15 mouse cellular contexts compared by ENCODE assay signal in the genomic region with DNA sequence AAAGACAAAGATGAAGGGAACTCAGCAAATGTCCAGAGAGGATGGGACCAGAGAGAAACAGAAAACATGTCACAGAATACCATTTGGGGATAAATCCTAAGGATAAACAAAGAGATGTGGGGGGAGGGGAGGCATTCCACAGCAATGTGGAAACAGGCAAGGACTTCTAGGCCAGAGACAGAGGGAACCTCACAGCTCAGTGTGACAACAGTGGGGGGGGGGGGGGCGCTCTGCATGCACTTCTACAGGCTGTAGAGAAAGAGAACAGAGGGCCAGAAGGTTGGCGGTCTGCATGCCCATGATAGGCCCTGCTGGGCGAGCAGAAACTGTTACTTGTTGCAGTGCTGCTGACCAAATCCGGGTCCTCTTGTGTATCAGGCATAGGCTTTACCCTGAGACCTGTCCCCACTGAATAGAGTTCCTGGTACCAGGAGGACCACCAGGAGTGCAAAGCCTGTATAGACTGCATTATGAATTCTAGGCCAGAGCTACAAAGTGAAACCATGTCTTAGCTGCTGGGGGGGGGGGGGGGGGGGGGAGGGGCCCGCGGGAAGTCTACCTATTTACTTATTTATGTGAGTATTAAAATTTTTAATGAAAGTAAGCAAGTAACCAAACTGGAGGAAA. TPM values are rescaled to one million over a fixed set of nuclear protein-coding genes. Genes with fewer than 3 reads are reported as not detected.
DNase-seq lines count a peak whose midpoint lies in the region; ATAC-seq lines count a peak whose summit lies in the region.
"Had no signal": no experiment of that assay in that cellular context is flagged by ENCODE, and none has a peak within 500 bp of the region (broad histone marks: within the 10 kb centered on the region; RNA-seq: fewer than 3 reads in every experiment).

No protein-coding gene starts in this region.

- H3K9me3 ChIP-seq in forebrain, embryonic 10.5 days: no peaks in the 10 kb centered on the region
- no peaks in the 10 kb centered on the region for H3K9me3 ChIP-seq in forebrain, embryonic 16.5 days (ENCODE audit: control insufficient read depth, low read length)
- H3K9me3 ChIP-seq in hindbrain, embryonic 11.5 days (ENCODE audit: control insufficient read depth, low read length): no peaks in the 10 kb centered on the region
- H3K9me3 ChIP-seq in hindbrain, embryonic 14.5 days (ENCODE audit: control insufficient read depth, low read length): no peaks in the 10 kb centered on the region
- H3K9me3 ChIP-seq in neural tube, embryonic 15.5 days (replicated peaks): no peaks in the 10 kb centered on the region
- H3K9me3 ChIP-seq: limb, embryonic 12.5 days had no signal

- DNase-seq in forebrain, embryonic 10.5 days (ENCODE audit: extremely low spot score, low spot score): peak; percentile 24
- DNase-seq in hindbrain, embryonic 11.5 days (ENCODE audit: low spot score): peak; percentile 30
- no peak for DNase-seq in hindbrain, embryonic 14.5 days (ENCODE audit: low spot score)
- DNase-seq in neural tube, embryonic 10.5 days (ENCODE audit: extremely low spot score, low spot score): peak; percentile 30
- no peak for DNase-seq in thymus, adult 18-20 months
- DNase-seq in kidney, postnatal 4 days: no peak
- DNase-seq: adrenal gland, postnatal 10 days; cerebellum, postnatal 25 days; heart, adult 2 months; kidney, postnatal 14 days had no signal

- H3K27me3 ChIP-seq in forebrain, embryonic 10.5 days (ENCODE audit: poor library complexity, severe bottlenecking): no peaks in the 10 kb centered on the region
- H3K27me3 ChIP-seq in forebrain, embryonic 16.5 days (replicated peaks; ENCODE audit: control insufficient read depth, insufficient read depth, low read length): no peaks in the 10 kb centered on the region
- no peaks in the 10 kb centered on the region for H3K27me3 ChIP-seq in hindbrain, embryonic 11.5 days (ENCODE audit: control insufficient read depth, insufficient read depth, low read length)
- no peaks in the 10 kb centered on the region for H3K27me3 ChIP-seq in hindbrain, embryonic 14.5 days (ENCODE audit: control insufficient read depth, insufficient read depth, low read length)
- no peaks in the 10 kb centered on the region for H3K27me3 ChIP-seq in neural tube, embryonic 15.5 days (replicated peaks)
- H3K27me3 ChIP-seq: limb, embryonic 12.5 days had no signal

- H3K27ac ChIP-seq in forebrain, embryonic 10.5 days: peak overlapping the region; percentile 72
- H3K27ac ChIP-seq in forebrain, embryonic 16.5 days (ENCODE audit: low read length): no peak overlapping the region
- H3K27ac ChIP-seq in hindbrain, embryonic 11.5 days (ENCODE audit: low read depth, low read length): no peak overlapping the region
- H3K27ac ChIP-seq in hindbrain, embryonic 14.5 days: no peak overlapping the region
- H3K27ac ChIP-seq in neural tube, embryonic 15.5 days (replicated peaks): no peak overlapping the region
- H3K27ac ChIP-seq: heart, adult 2 months; limb, embryonic 12.5 days; macrophage had no signal

- ATAC-seq in forebrain, embryonic 16.5 days: no peak
- ATAC-seq in hindbrain, embryonic 11.5 days (ENCODE audit: low FRiP score): no peak
- ATAC-seq in hindbrain, embryonic 14.5 days (ENCODE audit: low FRiP score): no peak
- ATAC-seq in neural tube, embryonic 15.5 days (ENCODE audit: low FRiP score): no peak
- ATAC-seq: intestine, embryonic 16.5 days had no signal

- peaks cover 57% of the 10 kb centered on the region for H3K4me1 ChIP-seq in forebrain, embryonic 10.5 days
- H3K4me1 ChIP-seq in forebrain, embryonic 16.5 days (replicated peaks; ENCODE audit: control insufficient read depth, insufficient read depth, low read length): no peaks in the 10 kb centered on the region
- no peaks in the 10 kb centered on the region for H3K4me1 ChIP-seq in hindbrain, embryonic 11.5 days (replicated peaks; ENCODE audit: control insufficient read depth, insufficient read depth, low read length)
- no peaks in the 10 kb centered on the region; the same call in 1 of the 2 replicates for H3K4me1 ChIP-seq in hindbrain, embryonic 14.5 days (replicated peaks; ENCODE audit: control insufficient read depth, insufficient read depth, low read length)
- no peaks in the 10 kb centered on the region for H3K4me1 ChIP-seq in neural tube, embryonic 15.5 days

- H3K4me3 ChIP-seq in forebrain, embryonic 10.5 days: no peak overlapping the region
- H3K4me3 ChIP-seq in forebrain, embryonic 16.5 days (replicated peaks; ENCODE audit: low read length): no peak overlapping the region
- no peak overlapping the region for H3K4me3 ChIP-seq in hindbrain, embryonic 11.5 days (ENCODE audit: low read depth, low read length)
- H3K4me3 ChIP-seq in hindbrain, embryonic 14.5 days (replicated peaks; ENCODE audit: low read length): no peak overlapping the region
- H3K4me3 ChIP-seq in neural tube, embryonic 15.5 days (replicated peaks): no peak overlapping the region
- H3K4me3 ChIP-seq: heart, adult 2 months; limb, embryonic 12.5 days had no signal

- no peaks in the 10 kb centered on the region for H3K36me3 ChIP-seq in forebrain, embryonic 10.5 days (replicated peaks)
- H3K36me3 ChIP-seq in forebrain, embryonic 16.5 days (ENCODE audit: control insufficient read depth, insufficient read depth): no peaks in the 10 kb centered on the region
- no peaks in the 10 kb centered on the region for H3K36me3 ChIP-seq in hindbrain, embryonic 11.5 days (ENCODE audit: control insufficient read depth, insufficient read depth, low read length)
- H3K36me3 ChIP-seq in hindbrain, embryonic 14.5 days (replicated peaks; ENCODE audit: control insufficient read depth, insufficient read depth): no peaks in the 10 kb centered on the region
- no peaks in the 10 kb centered on the region for H3K36me3 ChIP-seq in neural tube, embryonic 15.5 days
- H3K36me3 ChIP-seq: limb, embryonic 12.5 days had no signal

- H3K9ac ChIP-seq in forebrain, embryonic 16.5 days (replicated peaks; ENCODE audit: low read depth, low read length): no peak overlapping the region
- no peak overlapping the region for H3K9ac ChIP-seq in hindbrain, embryonic 11.5 days (ENCODE audit: low read depth, low read length)
- H3K9ac ChIP-seq in hindbrain, embryonic 14.5 days: no peak overlapping the region
- no peak overlapping the region for H3K9ac ChIP-seq in neural tube, embryonic 15.5 days (replicated peaks)
- H3K9ac ChIP-seq: limb, embryonic 12.5 days had no signal

- no peak overlapping the region for H3K4me2 ChIP-seq in forebrain, embryonic 16.5 days (ENCODE audit: low read length)
- H3K4me2 ChIP-seq in hindbrain, embryonic 11.5 days (replicated peaks; ENCODE audit: low read depth, low read length): no peak overlapping the region
- H3K4me2 ChIP-seq in hindbrain, embryonic 14.5 days (replicated peaks): no peak overlapping the region
- no peak overlapping the region for H3K4me2 ChIP-seq in neural tube, embryonic 15.5 days
- H3K4me2 ChIP-seq: limb, embryonic 12.5 days had no signal

- 20% methylated on average over 5 of the region's 6 CpGs for WGBS in forebrain, embryonic 10.5 days
- 31% methylated on average over 5 of the region's 6 CpGs for WGBS in forebrain, embryonic 16.5 days
- WGBS in hindbrain, embryonic 11.5 days: 27% methylated on average over 6 of the region's 6 CpGs
- WGBS in hindbrain, embryonic 14.5 days: 33% methylated on average over 5 of the region's 6 CpGs
- 35% methylated on average over 6 of the region's 6 CpGs for WGBS in neural tube, embryonic 15.5 days

RNA-seq across cellular contexts. Expression of a gene that starts 20.0 kb away (rescaled TPM):
- 63.3 and 63.4 TPM in 2 replicates for polyA plus RNA-seq in forebrain, embryonic 10.5 days (2016; fragmentation: Nextera tagmentation; extraction: Ambion mirVana)
- 15.4 and 17.5 TPM in 2 replicates for polyA plus RNA-seq in forebrain, embryonic 16.5 days (2015; fragmentation: Nextera tagmentation; extraction: Ambion mirVana)
- polyA plus RNA-seq in hindbrain, embryonic 11.5 days (2014; fragmentation: Nextera tagmentation; extraction: Ambion mirVana): 38.1 and 43.2 TPM in 2 replicates
- polyA plus RNA-seq in hindbrain, embryonic 14.5 days (2014; fragmentation: Nextera tagmentation; extraction: Ambion mirVana): 16.9 and 17.0 TPM in 2 replicates
- 14.7 and 27.6 TPM in 2 replicates for polyA plus RNA-seq in neural tube, embryonic 15.5 days (2015; fragmentation: Nextera tagmentation; extraction: Ambion mirVana)

Comparison
In these comparisons a context has a peak if more than half of its experiments do, and no peak if none do; other contexts are left out.
1. DNase-seq: peak in forebrain, embryonic 10.5 days (single experiment), hindbrain, embryonic 11.5 days (single experiment) and neural tube, embryonic 10.5 days (single experiment); none in hindbrain, embryonic 14.5 days (single experiment), thymus, adult 18-20 months (0 of 2) and kidney, postnatal 4 days (0 of 2).